Mouse (Mus musculus): Measurements from ENCODE around the gene Abhd14b. TPM values are rescaled to one million over a fixed set of nuclear protein-coding genes. Genes with fewer than 3 reads are reported as not detected.

The Abhd14b gene
- 20.6 and 26.8 TPM in 2 replicates for total RNA-seq (2014; rRNA removed)
- polyA plus RNA-seq (2015; fragmentation: Nextera tagmentation; extraction: Ambion mirVana): 12.4 and 16.8 TPM in 2 replicates

DNA sequence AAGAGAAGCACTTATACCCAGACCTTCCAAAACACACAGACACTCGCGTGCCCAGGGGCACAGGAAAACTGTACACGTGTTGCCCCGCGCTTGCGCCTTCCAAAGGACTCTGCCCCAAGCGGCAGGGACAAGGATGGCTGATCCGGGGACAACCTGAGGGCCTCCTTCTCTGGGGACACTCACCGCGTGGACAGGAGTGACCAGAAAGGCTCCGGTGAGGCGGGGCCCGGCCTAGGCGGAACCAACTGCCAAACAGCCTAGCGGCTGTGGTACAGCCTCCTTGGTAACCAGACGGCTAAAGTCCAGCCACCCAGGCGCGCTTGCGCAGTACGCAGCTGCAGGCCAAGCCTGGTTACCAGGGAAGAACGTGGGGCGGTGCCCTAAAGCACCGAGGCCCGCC is at the start of gene Abhd14b, which contains the start of gene Abhd14a:
Gene Abhd14b, plus strand, starts transcription at position 112 of the 400 bp plus-strand sequence.
Gene Abhd14a, minus strand, starts transcription at position 331 of the 400 bp plus-strand sequence.
- H3K27me3 ChIP-seq (ENCODE audit: insufficient read depth, low read length): no peaks in the 10 kb centered on the region
- H3K9ac ChIP-seq (replicated peaks; ENCODE audit: low read length): peak within 1 kb of the TSS; percentile 53
- H3K36me3 ChIP-seq (ENCODE audit: insufficient read depth, low read length): no peaks in the 10 kb centered on the region; the same call in 1 of the 2 replicates
- DNase-seq (ENCODE audit: low spot score): peak; percentile 94
- no peaks in the 10 kb centered on the region for H3K9me3 ChIP-seq (ENCODE audit: low read length)
- H3K27ac ChIP-seq: peak within 1 kb of the TSS; percentile 75
- H3K4me2 ChIP-seq (ENCODE audit: low read depth, low read length): peak within 1 kb of the TSS; percentile 77
- peak within 1 kb of the TSS; percentile 54 for H3K4me3 ChIP-seq (ENCODE audit: low read length)
- peaks cover 11% of the 10 kb centered on the region for H3K4me1 ChIP-seq (ENCODE audit: insufficient read depth, low read length)
- peak; percentile 88 for ATAC-seq
- peak; percentile 76 for TF ChIP-seq CTCF (IDR thresholded peaks at IDR 0.05; ENCODE audit: low read depth)
- under 1% methylated on average over 24 of the region's 24 CpGs for WGBS

DNA sequence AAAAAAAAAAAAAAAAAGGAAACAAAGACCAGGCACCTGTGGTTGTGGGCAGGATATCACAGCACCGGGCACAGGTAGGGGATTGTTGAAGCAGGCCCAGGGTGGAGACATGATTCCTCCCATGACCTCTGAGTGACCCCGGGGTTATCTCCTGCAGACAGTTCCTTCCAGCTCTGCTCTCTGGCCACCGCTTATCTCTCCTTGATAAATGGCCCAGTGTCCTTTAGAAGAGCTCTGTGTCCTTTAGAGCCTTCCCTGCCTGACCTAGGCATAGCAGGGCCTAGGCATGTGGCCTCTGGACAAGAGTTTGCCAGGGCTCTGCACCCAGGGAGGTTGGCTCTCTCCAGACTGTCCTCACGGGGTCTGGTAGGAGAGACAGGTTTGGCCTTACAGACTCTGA is 49.5 kb upstream of the Abhd14b start:
- H3K4me2 ChIP-seq (ENCODE audit: low read depth, low read length): no peak overlapping the region
- H3K27ac ChIP-seq: no peak overlapping the region
- TF ChIP-seq CTCF (IDR thresholded peaks at IDR 0.05; ENCODE audit: low read depth): no peak
- no peaks in the 10 kb centered on the region for H3K27me3 ChIP-seq (ENCODE audit: insufficient read depth, low read length)
- no peak overlapping the region for H3K4me3 ChIP-seq (ENCODE audit: low read length)
- no peak for DNase-seq (ENCODE audit: low spot score)
- H3K4me1 ChIP-seq (ENCODE audit: insufficient read depth, low read length): peaks cover 8% of the 10 kb centered on the region; the same call in 1 of the 2 replicates
- no peaks in the 10 kb centered on the region for H3K9me3 ChIP-seq (ENCODE audit: low read length)
- H3K36me3 ChIP-seq (ENCODE audit: insufficient read depth, low read length): no peaks in the 10 kb centered on the region
- WGBS: 91% methylated on average over 4 of the region's 4 CpGs
- H3K9ac ChIP-seq (replicated peaks; ENCODE audit: low read length): no peak overlapping the region
- ATAC-seq: no peak

DNA sequence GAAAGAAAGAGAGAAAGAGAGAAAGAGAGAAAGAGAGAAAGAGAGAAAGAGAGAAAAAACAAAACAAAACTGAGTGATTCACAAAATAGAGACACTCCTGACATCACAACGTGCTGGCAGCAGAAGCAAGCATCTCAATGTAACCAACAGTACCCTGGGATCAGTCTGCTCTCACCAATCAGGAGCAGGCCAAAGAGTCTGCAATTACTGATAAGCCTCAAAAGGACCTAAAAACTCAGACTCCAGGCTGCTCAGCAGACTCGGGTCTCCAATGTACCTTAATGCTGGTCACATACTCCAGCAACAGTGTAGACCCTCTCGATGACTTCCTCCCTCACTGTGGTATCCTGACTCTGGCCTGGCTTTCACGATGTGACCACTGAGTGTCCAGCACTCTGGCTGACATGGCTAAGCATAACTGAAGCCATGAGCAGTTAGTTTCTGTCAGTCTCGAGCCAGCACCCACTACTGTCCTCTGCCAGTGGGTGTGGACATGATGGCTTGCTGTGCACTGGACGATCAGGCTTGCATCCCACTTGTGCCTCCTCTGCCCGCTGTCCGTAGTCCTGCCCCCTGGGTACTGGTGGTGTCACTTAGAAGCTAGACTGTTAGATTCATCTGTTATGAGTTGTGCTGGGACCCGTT is 48.5 kb upstream of the Abhd14b start:
- Histone ChIP-seq H3K4me2 (ENCODE audit: low read depth, low read length) (no peak overlapping the region), H3K27ac (no peak overlapping the region), H3K36me3 (ENCODE audit: insufficient read depth, low read length) (no peaks in the 10 kb centered on the region), H3K27me3 (ENCODE audit: insufficient read depth, low read length) (no peaks in the 10 kb centered on the region), H3K9ac (replicated peaks; ENCODE audit: low read length) (no peak overlapping the region), H3K4me3 (ENCODE audit: low read length) (no peak overlapping the region), H3K4me1 (ENCODE audit: insufficient read depth, low read length) (peaks cover 8% of the 10 kb centered on the region; the same call in 1 of the 2 replicates), H3K9me3 (ENCODE audit: low read length) (no peaks in the 10 kb centered on the region)
- DNase-seq (ENCODE audit: low spot score): no peak
- TF ChIP-seq CTCF (IDR thresholded peaks at IDR 0.05; ENCODE audit: low read depth): no peak
- no peak for ATAC-seq
- 82% methylated on average over 9 of the region's 9 CpGs for WGBS

DNA sequence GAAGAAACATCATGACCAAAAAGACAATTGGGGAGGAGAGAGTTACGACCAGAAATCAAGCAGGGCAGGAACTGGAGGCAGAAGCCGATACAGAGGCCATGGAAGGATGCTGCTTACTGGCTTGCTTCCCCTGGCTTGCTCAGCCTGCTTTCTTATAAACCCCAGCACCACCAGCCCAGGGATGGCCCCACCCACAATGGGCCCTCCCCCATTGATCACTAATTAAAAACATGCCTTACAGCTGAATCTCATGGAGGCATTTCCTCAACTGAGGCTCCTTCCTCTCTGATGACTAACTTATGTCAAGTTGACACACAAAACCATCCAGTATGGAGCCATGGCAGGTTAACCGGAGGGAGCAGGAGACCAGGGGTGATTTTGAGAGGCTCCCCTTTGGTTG is 47.5 kb upstream of the Abhd14b start:
- H3K9me3 ChIP-seq (ENCODE audit: low read length): no peaks in the 10 kb centered on the region
- H3K4me3 ChIP-seq (ENCODE audit: low read length): no peak overlapping the region
- DNase-seq (ENCODE audit: low spot score) (no peak), ATAC-seq (no peak)
- H3K9ac ChIP-seq (replicated peaks; ENCODE audit: low read length): no peak overlapping the region
- no peaks in the 10 kb centered on the region for H3K27me3 ChIP-seq (ENCODE audit: insufficient read depth, low read length)
- 92% methylated on average over 3 of the region's 3 CpGs for WGBS
- no peak for TF ChIP-seq CTCF (IDR thresholded peaks at IDR 0.05; ENCODE audit: low read depth)
- peaks cover 2% of the 10 kb centered on the region; the same call in 1 of the 2 replicates for H3K4me1 ChIP-seq (ENCODE audit: insufficient read depth, low read length)
- H3K27ac ChIP-seq: no peak overlapping the region
- H3K36me3 ChIP-seq (ENCODE audit: insufficient read depth, low read length): no peaks in the 10 kb centered on the region
- H3K4me2 ChIP-seq (ENCODE audit: low read depth, low read length): no peak overlapping the region

DNA sequence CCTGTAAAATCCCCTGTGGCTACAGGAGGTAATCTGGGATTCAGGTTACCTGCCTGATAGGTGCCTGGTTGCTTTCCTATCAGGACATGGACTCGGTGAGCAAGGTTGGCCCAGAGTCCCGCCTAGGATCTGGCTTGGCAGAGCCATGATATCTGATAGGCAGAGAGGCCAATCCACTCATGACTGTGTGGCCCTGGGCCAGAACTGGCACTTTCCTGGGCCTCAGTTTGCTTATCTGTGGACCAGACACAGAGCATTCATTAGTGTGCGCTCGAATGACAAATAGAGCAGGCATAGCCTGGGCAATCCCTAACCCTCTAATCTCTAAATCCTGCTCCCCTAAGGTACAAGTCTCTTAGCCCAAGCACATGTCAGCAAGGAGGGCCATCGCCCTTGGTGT is 45.1 kb upstream of the Abhd14b start:
- Histone ChIP-seq H3K27ac (no peak overlapping the region), H3K4me1 (ENCODE audit: insufficient read depth, low read length) (no peaks in the 10 kb centered on the region), H3K4me3 (ENCODE audit: low read length) (no peak overlapping the region), H3K4me2 (ENCODE audit: low read depth, low read length) (no peak overlapping the region), H3K9me3 (ENCODE audit: low read length) (no peaks in the 10 kb centered on the region), H3K27me3 (ENCODE audit: insufficient read depth, low read length) (no peaks in the 10 kb centered on the region), H3K36me3 (ENCODE audit: insufficient read depth, low read length) (no peaks in the 10 kb centered on the region), H3K9ac (replicated peaks; ENCODE audit: low read length) (no peak overlapping the region)
- DNase-seq (ENCODE audit: low spot score): no peak
- TF ChIP-seq CTCF (IDR thresholded peaks at IDR 0.05; ENCODE audit: low read depth): no peak
- no peak for ATAC-seq
- 88% methylated on average over 5 of the region's 5 CpGs for WGBS

DNA sequence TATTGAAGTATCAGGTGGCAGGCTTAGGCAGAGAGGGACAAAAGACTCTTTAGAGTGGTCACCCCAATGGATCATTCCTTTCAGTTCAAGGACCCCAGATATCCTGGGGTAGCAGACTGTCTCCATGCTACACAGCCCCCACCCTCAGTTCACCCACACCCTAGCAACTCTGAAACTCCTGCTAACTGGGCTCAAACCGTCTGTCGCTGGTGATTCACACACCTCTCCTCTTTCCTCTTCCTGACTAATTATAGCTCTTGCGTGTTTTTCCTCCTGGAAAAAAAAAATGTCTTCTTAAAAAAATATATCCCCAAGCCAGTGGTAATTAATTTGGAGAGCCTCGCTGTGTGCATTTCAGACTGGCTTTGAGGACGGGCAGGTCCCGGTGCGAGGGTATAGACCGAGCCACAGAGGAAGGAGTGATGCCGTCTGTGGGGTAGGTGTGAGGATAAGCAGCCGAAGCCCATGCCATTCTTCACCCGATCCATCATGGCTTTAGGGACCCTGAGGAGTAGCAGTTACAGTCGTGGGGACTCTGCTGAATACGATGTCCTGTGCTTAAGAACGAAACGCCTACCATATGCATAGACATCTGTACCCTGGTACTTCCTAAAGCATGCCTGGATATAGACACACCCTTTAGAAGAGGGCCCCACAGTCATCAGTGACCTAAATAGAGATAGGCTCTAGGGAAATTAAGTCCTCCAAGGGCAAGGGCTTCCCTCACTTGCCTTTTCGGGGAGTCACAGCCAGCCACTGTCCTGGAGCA is 44.5 kb upstream of the Abhd14b start:
- Histone ChIP-seq H3K9ac (replicated peaks; ENCODE audit: low read length) (no peak overlapping the region), H3K27me3 (ENCODE audit: insufficient read depth, low read length) (no peaks in the 10 kb centered on the region), H3K4me1 (ENCODE audit: insufficient read depth, low read length) (no peaks in the 10 kb centered on the region), H3K4me3 (ENCODE audit: low read length) (no peak overlapping the region), H3K36me3 (ENCODE audit: insufficient read depth, low read length) (no peaks in the 10 kb centered on the region), H3K9me3 (ENCODE audit: low read length) (no peaks in the 10 kb centered on the region), H3K4me2 (ENCODE audit: low read depth, low read length) (no peak overlapping the region), H3K27ac (no peak overlapping the region)
- no peak for TF ChIP-seq CTCF (IDR thresholded peaks at IDR 0.05; ENCODE audit: low read depth)
- 81% methylated on average over 16 of the region's 16 CpGs for WGBS
- no peak for DNase-seq (ENCODE audit: low spot score)
- no peak for ATAC-seq
